Mouse (Mus musculus): ENCODE measurements around the gene Ube2d3. TPM values are rescaled to one million over a fixed set of nuclear protein-coding genes. Genes with fewer than 3 reads are reported as not detected.

Gene Ube2d3
- polyA plus RNA-seq, 1 experiment: 261 TPM

- TF ChIP-seq USF1 (IDR thresholded peaks at IDR 0.05; ENCODE audit: low read depth) (no peak), FOSL1 (IDR thresholded peaks at IDR 0.05; ENCODE audit: insufficient read depth, low read length, poor library complexity, severe bottlenecking) (no peak), MYOG (IDR thresholded peaks at IDR 0.05; ENCODE audit: control insufficient read depth, extremely low read depth, insufficient read length) (no peak), MYOD1 (IDR thresholded peaks at IDR 0.05; ENCODE audit: control insufficient read depth, insufficient read length, low read depth) (no peak), CEBPB (IDR thresholded peaks at IDR 0.05; ENCODE audit: low read depth) (no peak)
- Histone ChIP-seq H3K4me3 (ENCODE audit: insufficient read depth, poor library complexity, severe bottlenecking) (peak overlapping the region; percentile 93), H3K27me3 (ENCODE audit: control insufficient read depth, insufficient read depth, insufficient read length) (no peaks in the 10 kb centered on the region), H3K79me2 (ENCODE audit: control insufficient read depth, insufficient read depth) (peaks cover 63% of the 10 kb centered on the region), H3ac (ENCODE audit: control insufficient read depth, insufficient read length, low read depth) (peak overlapping the region; percentile 93), H3K79me3 (ENCODE audit: low read depth) (peaks cover 47% of the 10 kb centered on the region), H3K36me3 (ENCODE audit: control insufficient read depth, insufficient read depth) (peaks cover 41% of the 10 kb centered on the region)
These were observed 573 bp downstream of the Ube2d3 start for GRCm38 (mm10) chr3:135438531-135438912.

- peak overlapping the region; percentile 93 for H3K4me3 ChIP-seq (ENCODE audit: insufficient read depth, poor library complexity, severe bottlenecking)
- peaks cover 52% of the 10 kb centered on the region for H3K79me3 ChIP-seq (ENCODE audit: low read depth)
- no peak for TF ChIP-seq MYOG (IDR thresholded peaks at IDR 0.05; ENCODE audit: control insufficient read depth, extremely low read depth, insufficient read length)
- TF ChIP-seq CTCF (IDR thresholded peaks at IDR 0.05; ENCODE audit: control insufficient read depth, insufficient read depth, insufficient read length): no peak
- no peak for TF ChIP-seq FOSL1 (IDR thresholded peaks at IDR 0.05; ENCODE audit: insufficient read depth, low read length, poor library complexity, severe bottlenecking)
- TF ChIP-seq CEBPB (IDR thresholded peaks at IDR 0.05; ENCODE audit: low read depth): no peak
- no peak for TF ChIP-seq USF1 (IDR thresholded peaks at IDR 0.05; ENCODE audit: low read depth)
- H3K79me2 ChIP-seq (ENCODE audit: control insufficient read depth, insufficient read depth): peaks cover 68% of the 10 kb centered on the region
- H3K36me3 ChIP-seq (ENCODE audit: control insufficient read depth, insufficient read depth): peaks cover 46% of the 10 kb centered on the region
- peak overlapping the region; percentile 93 for H3ac ChIP-seq (ENCODE audit: control insufficient read depth, insufficient read length, low read depth)
- no peaks in the 10 kb centered on the region for H3K27me3 ChIP-seq (ENCODE audit: control insufficient read depth, insufficient read depth, insufficient read length)
These were observed 1.1 kb downstream of the Ube2d3 start for GRCm38 (mm10) chr3:135438913-135439531.

- H3K4me3 ChIP-seq (ENCODE audit: insufficient read depth, poor library complexity, severe bottlenecking): peak overlapping the region; percentile 93
- peak overlapping the region; percentile 93 for H3ac ChIP-seq (ENCODE audit: control insufficient read depth, insufficient read length, low read depth)
- no peaks in the 10 kb centered on the region for H3K27me3 ChIP-seq (ENCODE audit: control insufficient read depth, insufficient read depth, insufficient read length)
- H3K79me2 ChIP-seq (ENCODE audit: control insufficient read depth, insufficient read depth): peaks cover 75% of the 10 kb centered on the region
- peaks cover 58% of the 10 kb centered on the region for H3K79me3 ChIP-seq (ENCODE audit: low read depth)
- H3K36me3 ChIP-seq (ENCODE audit: control insufficient read depth, insufficient read depth): peaks cover 53% of the 10 kb centered on the region
- no peak for TF ChIP-seq USF1 (IDR thresholded peaks at IDR 0.05; ENCODE audit: low read depth)
- no peak for TF ChIP-seq FOSL1 (IDR thresholded peaks at IDR 0.05; ENCODE audit: insufficient read depth, low read length, poor library complexity, severe bottlenecking)
- no peak for TF ChIP-seq MAX (IDR thresholded peaks at IDR 0.05)
- TF ChIP-seq MYOD1 (IDR thresholded peaks at IDR 0.05; ENCODE audit: control insufficient read depth, insufficient read length, low read depth): no peak
- no peak for TF ChIP-seq MYOG (IDR thresholded peaks at IDR 0.05; ENCODE audit: control insufficient read depth, extremely low read depth, insufficient read length)
- no peak for TF ChIP-seq CEBPB (IDR thresholded peaks at IDR 0.05; ENCODE audit: low read depth)
- no peak for TF ChIP-seq CTCF (IDR thresholded peaks at IDR 0.05; ENCODE audit: control insufficient read depth, insufficient read depth, insufficient read length)
These were observed 1.7 kb downstream of the Ube2d3 start for GRCm38 (mm10) chr3:135439651-135440050.

GRCm38 (mm10) chr3:135440221-135440620 lies 2.3 kb downstream of the Ube2d3 start:
- Histone ChIP-seq H3K27me3 (ENCODE audit: control insufficient read depth, insufficient read depth, insufficient read length) (no peaks in the 10 kb centered on the region), H3K79me2 (ENCODE audit: control insufficient read depth, insufficient read depth) (peaks cover 80% of the 10 kb centered on the region), H3ac (ENCODE audit: control insufficient read depth, insufficient read length, low read depth) (peak overlapping the region; percentile 91), H3K79me3 (ENCODE audit: low read depth) (peaks cover 64% of the 10 kb centered on the region), H3K4me3 (ENCODE audit: insufficient read depth, poor library complexity, severe bottlenecking) (peak overlapping the region; percentile 93), H3K36me3 (ENCODE audit: control insufficient read depth, insufficient read depth) (peaks cover 58% of the 10 kb centered on the region)
- TF ChIP-seq CTCF (IDR thresholded peaks at IDR 0.05; ENCODE audit: control insufficient read depth, insufficient read depth, insufficient read length) (no peak), USF1 (IDR thresholded peaks at IDR 0.05; ENCODE audit: low read depth) (no peak), MYOG (IDR thresholded peaks at IDR 0.05; ENCODE audit: control insufficient read depth, extremely low read depth, insufficient read length) (no peak), MYOD1 (IDR thresholded peaks at IDR 0.05; ENCODE audit: control insufficient read depth, insufficient read length, low read depth) (no peak), MAX (IDR thresholded peaks at IDR 0.05) (no peak), FOSL1 (IDR thresholded peaks at IDR 0.05; ENCODE audit: insufficient read depth, low read length, poor library complexity, severe bottlenecking) (no peak), CEBPB (IDR thresholded peaks at IDR 0.05; ENCODE audit: low read depth) (no peak)

- peaks cover 68% of the 10 kb centered on the region for H3K79me3 ChIP-seq (ENCODE audit: low read depth)
- peaks cover 83% of the 10 kb centered on the region for H3K79me2 ChIP-seq (ENCODE audit: control insufficient read depth, insufficient read depth)
- peak overlapping the region; percentile 32 for H3ac ChIP-seq (ENCODE audit: control insufficient read depth, insufficient read length, low read depth)
- no peaks in the 10 kb centered on the region for H3K27me3 ChIP-seq (ENCODE audit: control insufficient read depth, insufficient read depth, insufficient read length)
- H3K4me3 ChIP-seq (ENCODE audit: insufficient read depth, poor library complexity, severe bottlenecking): peak overlapping the region; percentile 93
- H3K36me3 ChIP-seq (ENCODE audit: control insufficient read depth, insufficient read depth): peaks cover 62% of the 10 kb centered on the region
- TF ChIP-seq MYOG (IDR thresholded peaks at IDR 0.05; ENCODE audit: control insufficient read depth, extremely low read depth, insufficient read length) (no peak), USF1 (IDR thresholded peaks at IDR 0.05; ENCODE audit: low read depth) (no peak), CTCF (IDR thresholded peaks at IDR 0.05; ENCODE audit: control insufficient read depth, insufficient read depth, insufficient read length) (no peak)
These were observed 2.7 kb downstream of the Ube2d3 start for GRCm38 (mm10) chr3:135440621-135441020.

- Histone ChIP-seq H3ac (ENCODE audit: control insufficient read depth, insufficient read length, low read depth) (no peak overlapping the region), H3K79me2 (ENCODE audit: control insufficient read depth, insufficient read depth) (peaks cover 100% of the 10 kb centered on the region), H3K36me3 (ENCODE audit: control insufficient read depth, insufficient read depth) (peaks cover 98% of the 10 kb centered on the region), H3K4me3 (ENCODE audit: insufficient read depth, poor library complexity, severe bottlenecking) (no peak overlapping the region), H3K27me3 (ENCODE audit: control insufficient read depth, insufficient read depth, insufficient read length) (no peaks in the 10 kb centered on the region), H3K79me3 (ENCODE audit: low read depth) (peaks cover 100% of the 10 kb centered on the region)
- TF ChIP-seq USF1 (IDR thresholded peaks at IDR 0.05; ENCODE audit: low read depth) (no peak), MAX (IDR thresholded peaks at IDR 0.05) (no peak), MYOD1 (IDR thresholded peaks at IDR 0.05; ENCODE audit: control insufficient read depth, insufficient read length, low read depth) (no peak), CTCF (IDR thresholded peaks at IDR 0.05; ENCODE audit: control insufficient read depth, insufficient read depth, insufficient read length) (no peak)
These were observed 7.0 kb downstream of the Ube2d3 start for GRCm38 (mm10) chr3:135444930-135445329.

Data from C2C12 (cell line).